Mouse (Mus musculus) embryonic fibroblast, embryonic 13.5 days (primary cell): Measurements from ENCODE around the gene Rps19.

Experiments used
- CTCF ChIP-seq: IDR thresholded peaks from 2 replicates; pipeline ENCODE4 v1.5.1; 2011; ENCODE audit warnings: mild to moderate bottlenecking, control low read depth, low read length, moderate library complexity, borderline replicate concordance; ENCODE audit not compliant: insufficient read depth
- POLR2A ChIP-seq: IDR thresholded peaks from 2 replicates; pipeline ENCODE4 v1.6.1; 2011; ENCODE audit warnings: low read depth, mild to moderate bottlenecking, control low read depth, low read length, moderate library complexity

DNA sequence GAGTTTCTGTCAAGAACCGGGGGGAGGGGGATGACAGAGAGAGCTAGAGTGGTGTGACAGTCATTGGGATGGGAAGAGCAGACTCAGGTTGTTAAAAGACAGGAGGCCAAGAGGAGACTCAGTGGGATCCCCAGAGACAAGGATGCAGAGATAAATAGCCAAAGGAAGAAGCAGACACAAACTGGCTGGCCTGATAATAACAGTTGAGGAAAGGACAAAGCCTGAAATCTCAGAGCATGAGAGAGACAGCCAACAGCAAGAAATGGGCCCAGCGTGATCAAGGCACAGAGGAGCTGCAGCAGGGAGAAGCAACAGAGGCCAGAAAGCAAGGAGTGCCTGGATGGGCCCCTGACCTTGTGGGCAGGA lies 18.1 kb downstream of the Rps19 start:
- TF ChIP-seq CTCF (no peak), POLR2A (no peak)
